Mouse (Mus musculus) retina, postnatal 7 days (tissue): ENCODE data around the gene Fcho1.
A peak's percentile ranks its signal among the peaks of the same experiment; 100 is the strongest.
"Not testable (repeated sequence)": the region's sequence is repeated elsewhere in the genome, so short reads cannot be mapped to it uniquely, and the experiment has no call there.

ENCODE experiments used
- DNase-seq: peaks from one replicate; pipeline ENCODE4 v3.0.0-alpha.2; 2012; ENCODE audit warnings: low read depth, low spot score

Gene Fcho1

GRCm38 (mm10) chr8:71725122-71725924, at the start of gene Fcho1:
Gene Fcho1, minus strand, starts transcription at chr8:71725716.
- DNase-seq, result peak; percentile 82

DNA sequence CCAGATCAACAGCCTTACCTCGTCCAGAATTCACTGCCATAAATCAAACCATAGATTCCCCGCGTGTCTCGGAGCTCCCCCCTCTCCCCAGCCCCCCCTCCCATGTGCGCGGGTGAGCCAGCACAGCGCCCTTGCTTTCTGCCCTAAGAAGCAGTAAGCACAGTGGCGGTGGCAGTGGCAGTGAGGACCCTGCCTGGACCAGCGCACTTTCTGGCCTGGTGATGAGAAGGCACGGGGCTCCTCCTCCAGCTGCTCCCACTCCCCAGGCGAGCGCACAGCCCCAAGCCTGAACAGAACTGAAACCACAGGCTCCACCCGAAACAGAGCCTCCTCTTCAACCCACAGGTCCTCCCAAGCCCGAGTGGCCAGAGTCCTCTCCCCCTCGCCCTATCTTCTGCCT, 45.8 kb upstream of the Fcho1 start:
- DNase-seq, result no peak

DNA sequence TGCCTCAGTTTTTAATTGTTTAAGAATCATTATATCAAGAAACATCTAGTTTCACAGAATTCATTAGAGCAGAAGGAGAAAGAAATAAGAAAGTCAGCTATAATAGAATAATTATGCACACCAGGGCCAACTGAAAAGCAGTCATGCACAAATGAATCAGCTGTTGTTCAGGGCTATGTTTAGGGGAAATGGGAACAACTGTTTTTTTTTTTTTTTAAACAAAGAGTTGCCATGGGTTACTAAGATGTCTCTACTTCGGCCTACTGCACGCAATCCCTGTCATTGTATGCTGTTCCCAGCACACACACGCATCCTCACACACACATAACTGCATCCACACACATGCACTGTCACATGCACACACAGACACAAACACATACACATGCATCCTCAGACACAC, 33.3 kb upstream of the Fcho1 start:
- no peak for DNase-seq

GRCm38 (mm10) chr8:71752881-71753552, 27.5 kb upstream of the Fcho1 start:
- not testable (repeated sequence) for DNase-seq

- DNase-seq, result not testable (repeated sequence)
Measured at GRCm38 (mm10) chr8:71752263-71752662, 26.7 kb upstream of the Fcho1 start.

- peak; percentile 57 for DNase-seq
Measured at GRCm38 (mm10) chr8:71751337-71751886, 25.9 kb upstream of the Fcho1 start.

DNA sequence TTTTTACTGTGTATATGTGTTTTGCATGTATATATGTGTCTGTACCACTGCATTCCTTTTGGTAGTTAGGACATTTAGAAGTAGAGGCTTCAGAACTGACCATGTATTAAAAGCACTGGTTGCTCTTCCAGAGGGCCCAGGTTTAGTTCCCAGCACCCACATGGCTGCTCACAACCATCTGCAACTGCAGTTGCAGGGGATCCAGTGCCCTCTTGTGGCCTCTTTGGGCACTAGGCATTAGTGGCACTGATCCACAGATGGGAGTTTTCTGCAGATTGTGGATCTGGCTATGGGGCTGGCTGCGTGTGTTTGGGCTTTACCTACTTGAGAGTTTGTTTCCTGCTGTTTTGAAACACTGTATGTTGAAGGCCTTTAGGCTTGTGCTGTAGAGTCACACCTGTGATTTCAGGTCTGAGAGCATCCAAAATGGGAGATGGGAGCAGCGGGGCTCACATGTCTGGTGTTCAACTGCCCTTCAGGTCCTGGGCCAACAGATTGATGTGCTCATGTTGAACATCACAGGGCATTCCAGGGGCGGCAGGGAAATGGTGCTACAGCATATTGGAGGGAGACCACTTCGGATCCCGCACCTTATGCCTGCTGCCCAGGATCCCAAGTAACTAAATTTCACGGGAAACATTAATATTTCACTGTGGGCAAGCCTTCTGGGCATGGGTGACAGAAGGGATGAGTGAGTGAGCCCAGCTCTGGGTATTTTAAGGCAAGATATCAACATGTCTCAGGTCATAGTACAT, 24.0 kb upstream of the Fcho1 start:
- DNase-seq, result not testable (repeated sequence)

- DNase-seq, result not testable (repeated sequence)
Measured at GRCm38 (mm10) chr8:71747082-71747481, 21.6 kb upstream of the Fcho1 start.

- DNase-seq, result no peak
Measured at GRCm38 (mm10) chr8:71745322-71745721, 19.8 kb upstream of the Fcho1 start.

DNA sequence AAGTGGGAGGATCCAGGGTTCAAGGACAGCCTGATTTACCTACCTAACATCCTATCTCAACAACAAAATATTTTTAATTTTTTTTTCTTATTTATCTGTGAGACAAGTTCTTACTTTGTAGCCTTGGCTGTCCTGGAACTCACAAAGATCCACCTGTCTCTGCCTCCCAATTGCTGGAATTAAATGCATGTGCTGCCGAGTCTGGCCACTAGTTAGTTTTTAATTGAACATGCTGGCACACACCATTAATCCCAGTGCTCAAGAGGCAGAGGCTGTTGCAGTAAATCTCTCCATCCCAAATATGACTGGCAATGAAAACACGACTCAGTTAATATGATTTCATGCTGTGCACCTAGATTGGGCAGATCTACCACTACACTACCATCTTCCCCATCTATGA, 17.3 kb upstream of the Fcho1 start:
- DNase-seq, result no peak

GRCm38 (mm10) chr8:71741687-71742114, 16.2 kb upstream of the Fcho1 start:
- no peak for DNase-seq

- DNase-seq, result no peak
Measured at GRCm38 (mm10) chr8:71741226-71741625, 15.7 kb upstream of the Fcho1 start.

DNA sequence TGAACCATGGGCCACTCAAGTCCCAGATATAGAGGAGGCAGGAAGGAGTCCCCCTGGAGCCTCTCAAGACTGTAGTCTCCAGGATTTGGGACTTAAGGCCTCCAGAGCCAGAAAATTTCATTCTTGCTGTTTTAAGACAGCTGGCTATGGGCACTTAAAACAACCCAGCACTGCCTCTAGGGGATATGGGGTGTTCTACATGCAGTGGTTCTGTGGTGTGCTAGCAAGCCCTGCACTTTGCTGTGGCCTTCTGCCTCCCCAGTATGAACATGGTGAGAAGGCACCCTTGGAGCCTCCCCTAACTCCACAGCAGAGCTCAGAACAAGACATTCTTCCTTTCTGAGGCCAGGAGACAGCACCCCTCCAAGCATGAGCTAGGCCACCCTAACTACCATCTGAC, 12.8 kb upstream of the Fcho1 start:
- not testable (repeated sequence) for DNase-seq

- DNase-seq, result no peak
Measured at GRCm38 (mm10) chr8:71731652-71732230, 6.2 kb upstream of the Fcho1 start.

DNA sequence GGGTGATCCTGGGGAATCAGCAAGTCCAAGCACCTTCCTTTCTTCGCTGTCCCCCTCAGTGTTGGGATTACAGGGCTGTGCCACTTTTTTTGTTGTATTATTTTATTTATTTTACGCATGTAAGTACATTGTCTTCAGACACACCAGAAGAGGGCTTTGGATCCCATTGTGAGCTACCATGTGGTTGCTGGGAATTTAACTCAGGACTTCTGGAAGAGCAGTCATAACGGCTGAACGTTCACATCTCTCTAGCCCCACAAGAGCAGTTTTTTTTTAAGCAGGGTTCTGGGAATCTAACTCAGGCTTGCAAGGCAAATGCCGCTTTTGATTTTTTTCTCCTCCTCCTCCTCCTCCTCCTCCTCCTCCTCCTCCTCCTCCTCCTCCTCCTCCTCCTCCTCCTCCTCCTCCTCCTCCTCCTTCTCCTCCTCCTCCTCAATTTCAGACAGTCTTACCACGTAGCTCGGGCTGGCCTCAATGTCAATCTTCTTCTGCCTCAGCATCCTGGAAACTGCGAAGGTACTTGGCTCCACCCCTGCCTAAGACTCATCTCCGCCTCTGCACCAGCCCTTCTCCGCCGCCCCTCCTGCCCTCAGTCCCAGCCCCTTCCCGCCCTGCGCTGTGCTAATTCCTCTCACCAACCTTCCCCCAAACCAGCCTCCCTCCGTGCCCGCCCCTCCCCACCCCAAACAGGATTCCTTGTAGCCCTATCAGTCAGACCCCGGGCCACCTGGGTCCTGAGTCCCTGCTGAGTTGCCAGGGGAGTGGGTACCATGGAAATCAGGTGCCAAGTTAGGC, 3.5 kb upstream of the Fcho1 start:
- no peak for DNase-seq

GRCm38 (mm10) chr8:71728240-71728785, 2.8 kb upstream of the Fcho1 start:
- DNase-seq, result peak; percentile 24

GRCm38 (mm10) chr8:71724389-71724788, 1.1 kb downstream of the Fcho1 start:
- no peak for DNase-seq

- no peak for DNase-seq
Measured at GRCm38 (mm10) chr8:71723047-71723551, 2.4 kb downstream of the Fcho1 start.

GRCm38 (mm10) chr8:71719928-71720457, 5.5 kb downstream of the Fcho1 start:
- peak; percentile 51 for DNase-seq

DNA sequence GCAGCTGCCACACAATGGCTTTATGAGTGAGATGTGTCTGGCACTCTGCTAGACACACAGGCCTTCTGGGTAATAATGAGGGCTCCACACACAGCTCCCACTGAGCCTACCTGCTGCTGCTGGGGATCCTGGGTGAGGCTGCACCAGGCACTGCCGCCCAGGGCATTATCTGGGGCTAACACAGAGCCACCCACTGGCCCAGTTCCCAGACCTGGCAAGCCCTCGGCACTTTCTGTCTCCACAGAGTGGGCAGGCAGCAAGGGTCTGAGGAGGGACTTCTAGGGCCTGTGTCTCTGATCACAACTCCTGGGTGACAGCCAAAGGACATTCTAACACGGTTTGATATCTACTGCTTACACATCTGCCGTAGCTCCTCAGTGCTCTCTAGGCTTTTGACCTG, 6.3 kb downstream of the Fcho1 start:
- peak; percentile 23 for DNase-seq
